Mouse (Mus musculus): Measurements from ENCODE around the gene Olfr478. TPM values are rescaled to one million over a fixed set of nuclear protein-coding genes. Genes with fewer than 3 reads are reported as not detected.
"Not testable (repeated sequence)": the region's sequence is repeated elsewhere in the genome, so short reads cannot be mapped to it uniquely, and the experiment has no call there.

Gene Olfr478
- polyA plus RNA-seq (2021): not detected

DNA sequence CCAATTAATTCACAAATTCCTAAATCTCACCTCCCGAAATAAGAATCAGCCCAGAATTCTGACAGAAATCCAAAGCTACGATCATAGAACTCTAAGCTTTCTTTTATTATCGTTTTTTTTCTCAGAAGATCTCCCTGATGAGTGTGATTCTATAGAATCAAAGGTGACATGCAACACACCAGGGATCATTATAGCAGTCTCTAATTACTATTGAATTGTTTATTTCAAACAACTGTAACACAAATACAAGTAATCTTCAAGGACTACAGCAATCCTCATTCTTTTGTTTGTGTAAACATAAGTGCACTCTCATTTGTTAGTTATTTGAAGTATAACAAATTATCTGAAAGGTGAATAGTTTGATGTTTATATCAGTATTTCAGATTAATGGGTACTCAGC, at the start of gene Olfr478:
TSS of gene Olfr478 (minus strand) at position 101 of the 400 bp plus-strand sequence.
- POLR2A ChIA-PET: no interaction called here
- DNase-seq (ENCODE audit: low read depth, low spot score): no peak
- H3K27me3 ChIP-seq: no peaks in the 10 kb centered on the region
- TF ChIP-seq CTCF (IDR thresholded peaks at IDR 0.05): no peak
- in situ Hi-C loops (cut with MboI; ENCODE audit: low pct_unique_long_range_greater_than_20kb): no loop called here
- ATAC-seq: no peak
- CTCF ChIA-PET: no interaction called here

GRCm38 (mm10) chr7:108079555-108079954, 45.8 kb upstream of the Olfr478 start, which contains the start of gene Olfr481:
Olfr481 (plus strand) TSS chr7:108079855.
- DNase-seq (ENCODE audit: low read depth, low spot score) (no peak), ATAC-seq (no peak)
- ChIA-PET CTCF (no interaction called here), POLR2A (no interaction called here)
- in situ Hi-C loops (cut with MboI; ENCODE audit: low pct_unique_long_range_greater_than_20kb): no loop called here
- TF ChIP-seq CTCF (IDR thresholded peaks at IDR 0.05): no peak
- H3K27me3 ChIP-seq: no peaks in the 10 kb centered on the region

- H3K27me3 ChIP-seq: no peaks in the 10 kb centered on the region
- no peak for ATAC-seq
- no peak for TF ChIP-seq CTCF (IDR thresholded peaks at IDR 0.05)
- DNase-seq (ENCODE audit: low read depth, low spot score): no peak
- ChIA-PET CTCF (no interaction called here), POLR2A (no interaction called here)
- in situ Hi-C loops (cut with MboI; ENCODE audit: low pct_unique_long_range_greater_than_20kb): no loop called here
Measured at GRCm38 (mm10) chr7:108067246-108067645, 33.5 kb upstream of the Olfr478 start, which contains the start of gene Olfr480. Olfr480 (minus strand) TSS chr7:108067346.

DNA sequence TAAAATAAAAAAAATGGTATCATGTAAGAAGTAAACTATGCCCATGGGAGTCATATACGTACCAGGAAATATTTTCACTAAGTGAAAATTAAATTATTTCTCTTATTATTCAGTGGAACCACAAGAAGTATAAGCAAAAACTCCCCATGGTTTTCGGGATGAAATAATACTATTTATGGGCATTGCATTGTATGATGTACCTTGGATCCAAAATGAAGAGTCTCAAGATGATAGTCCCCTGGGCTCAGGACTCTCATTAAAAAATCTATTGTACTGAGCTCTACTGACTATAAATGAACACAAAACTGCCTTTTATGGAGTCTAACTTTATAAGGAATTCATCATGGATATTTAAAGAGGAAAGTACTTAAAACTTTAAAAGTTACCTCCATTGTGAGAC, 16.6 kb upstream of the Olfr478 start, which contains the start of gene Olfr479:
TSS of gene Olfr479 (plus strand) at position 301 of the 400 bp plus-strand sequence.
- ChIA-PET POLR2A (no interaction called here), CTCF (no interaction called here)
- H3K27me3 ChIP-seq: no peaks in the 10 kb centered on the region
- in situ Hi-C loops (cut with MboI; ENCODE audit: low pct_unique_long_range_greater_than_20kb): no loop called here
- no peak for TF ChIP-seq CTCF (IDR thresholded peaks at IDR 0.05)
- DNase-seq (ENCODE audit: low read depth, low spot score): no peak
- ATAC-seq: no peak

GRCm38 (mm10) chr7:108014256-108014655, 19.5 kb downstream of the Olfr478 start:
- POLR2A ChIA-PET; DNase-seq (ENCODE audit: low read depth, low spot score); in situ Hi-C loops (cut with MboI; ENCODE audit: low pct_unique_long_range_greater_than_20kb); H3K27me3 ChIP-seq; ATAC-seq; CTCF ChIA-PET: not testable (repeated sequence)

GRCm38 (mm10) chr7:107986393-107986792, 47.4 kb downstream of the Olfr478 start, which contains the start of gene Olfr477:
Olfr477 (plus strand) TSS chr7:107986693.
- ATAC-seq (no peak), DNase-seq (ENCODE audit: low read depth, low spot score) (no peak)
- POLR2A ChIA-PET: no interaction called here
- no peak for TF ChIP-seq CTCF (IDR thresholded peaks at IDR 0.05)
- in situ Hi-C loops (cut with MboI; ENCODE audit: low pct_unique_long_range_greater_than_20kb): no loop called here
- H3K27me3 ChIP-seq: no peaks in the 10 kb centered on the region
- CTCF ChIA-PET: no interaction called here

Other genes starting within 250 kb of the Olfr478 start
- not detected for gene Ovch2, start 232.8 kb downstream of the Olfr478 start, polyA plus RNA-seq (2021)
- not detected for gene Olfr467, start 221.7 kb downstream of the Olfr478 start, polyA plus RNA-seq (2021)
- gene Olfr469, start 208.4 kb downstream of the Olfr478 start, polyA plus RNA-seq (2021): not detected
- gene Olfr470, start 186.5 kb downstream of the Olfr478 start, polyA plus RNA-seq (2021): not detected
- gene Olfr472, start 136.1 kb downstream of the Olfr478 start, polyA plus RNA-seq (2021): 0.01 TPM
- gene Olfr473, start 103.5 kb downstream of the Olfr478 start, polyA plus RNA-seq (2021): not detected
- not detected for gene Olfr474, start 79.3 kb downstream of the Olfr478 start, polyA plus RNA-seq (2021)
- gene Olfr476, start 69.2 kb downstream of the Olfr478 start, polyA plus RNA-seq (2021): not detected
- gene Olfr477, start 47.3 kb downstream of the Olfr478 start, polyA plus RNA-seq (2021): 0.01 TPM
- not detected for gene Olfr479, start 16.7 kb upstream of the Olfr478 start, polyA plus RNA-seq (2021)
- gene Olfr480, start 33.4 kb upstream of the Olfr478 start, polyA plus RNA-seq (2021): not detected
- gene Olfr481, start 45.9 kb upstream of the Olfr478 start, polyA plus RNA-seq (2021): not detected
- 9.6 TPM for gene Olfr482, start 63.6 kb upstream of the Olfr478 start, polyA plus RNA-seq (2021)
- gene Olfr483, start 66.9 kb upstream of the Olfr478 start, polyA plus RNA-seq (2021): not detected
- gene Olfr484, start 93.5 kb upstream of the Olfr478 start, polyA plus RNA-seq (2021): not detected
- not detected for gene Olfr485, start 125.9 kb upstream of the Olfr478 start, polyA plus RNA-seq (2021)
- gene Olfr486, start 138.8 kb upstream of the Olfr478 start, polyA plus RNA-seq (2021): not detected
- gene Olfr487, start 180.6 kb upstream of the Olfr478 start, polyA plus RNA-seq (2021): not detected
- not detected for gene Olfr488, start 224.4 kb upstream of the Olfr478 start, polyA plus RNA-seq (2021)